Mouse (Mus musculus): ENCODE data around the gene Arhgef18.

The Arhgef18 gene

DNA sequence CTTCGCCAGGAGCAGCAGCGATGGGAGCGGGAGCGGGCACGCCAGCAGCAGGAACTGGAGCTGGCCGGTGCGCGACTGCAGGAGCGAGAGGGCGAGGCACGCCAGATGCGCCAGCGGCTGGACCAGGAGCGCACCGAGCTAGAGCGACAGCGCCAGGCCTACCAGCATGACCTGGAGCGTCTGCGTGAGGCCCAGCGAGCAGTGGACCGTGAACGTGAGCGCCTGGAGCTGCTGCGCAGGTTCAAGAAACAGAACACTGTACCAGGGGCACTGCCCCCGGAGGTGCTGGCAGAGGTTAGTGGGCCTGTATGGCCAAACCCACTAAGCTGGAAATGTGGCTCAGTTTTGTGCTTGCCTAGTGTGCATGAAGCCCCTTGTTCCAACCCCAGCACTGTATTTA, 59.2 kb downstream of the Arhgef18 start:
- no peak for DNase-seq (ENCODE audit: extremely low spot score, low spot score)

DNA sequence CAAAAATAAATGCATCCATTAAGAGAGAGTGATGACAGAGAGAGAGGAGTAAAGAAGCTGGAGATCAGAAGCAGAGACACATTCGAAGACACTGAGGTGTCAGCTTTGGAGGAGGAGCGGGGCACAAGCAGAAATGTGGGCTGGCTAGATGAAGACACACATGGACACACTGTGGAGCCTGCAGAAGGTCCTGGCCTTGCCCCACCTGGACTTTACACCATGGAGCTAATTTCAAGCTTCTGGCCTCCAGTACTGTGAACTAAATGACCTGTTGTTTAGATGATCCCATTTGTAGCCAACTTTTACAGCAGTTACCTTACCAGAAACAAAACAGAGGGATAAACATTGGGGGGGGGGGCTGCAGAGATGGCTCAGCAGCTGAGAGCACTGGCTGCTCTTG, 70.4 kb downstream of the Arhgef18 start:
- DNase-seq (ENCODE audit: extremely low spot score, low spot score): no peak

DNA sequence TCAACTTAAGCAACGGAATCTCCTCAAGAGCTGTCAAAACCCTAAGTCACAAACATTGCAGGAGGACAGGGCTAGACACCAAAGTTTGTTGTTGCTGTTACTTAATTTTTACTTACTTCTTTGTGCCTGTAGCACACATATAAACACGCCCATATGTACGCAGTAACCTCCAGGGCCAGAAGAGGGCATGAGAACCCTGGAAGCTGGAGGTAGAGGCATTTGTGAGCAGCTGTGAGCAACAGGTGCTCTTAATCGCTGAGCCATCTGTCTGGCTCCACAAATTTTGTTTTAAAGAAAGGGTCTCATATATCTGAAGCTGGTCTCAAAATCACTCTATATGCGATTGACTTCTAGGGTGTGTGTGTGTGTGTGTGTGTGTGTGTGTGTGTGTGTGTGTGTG, 71.5 kb downstream of the Arhgef18 start:
- DNase-seq (ENCODE audit: extremely low spot score, low spot score): peak; percentile 61

- DNase-seq (ENCODE audit: extremely low spot score, low spot score): peak; percentile 99
Measured at GRCm38 (mm10) chr8:3467006-3467885, 74.4 kb downstream of the Arhgef18 start, which contains the start of gene Pex11g. Gene Pex11g (minus strand): TSS chr8:3467680.

GRCm38 (mm10) chr8:3467886-3468545, 75.2 kb downstream of the Arhgef18 start:
- no peak for DNase-seq (ENCODE audit: extremely low spot score, low spot score)

- DNase-seq (ENCODE audit: extremely low spot score, low spot score): no peak
Measured at GRCm38 (mm10) chr8:3468838-3469237, 76.0 kb downstream of the Arhgef18 start.

DNA sequence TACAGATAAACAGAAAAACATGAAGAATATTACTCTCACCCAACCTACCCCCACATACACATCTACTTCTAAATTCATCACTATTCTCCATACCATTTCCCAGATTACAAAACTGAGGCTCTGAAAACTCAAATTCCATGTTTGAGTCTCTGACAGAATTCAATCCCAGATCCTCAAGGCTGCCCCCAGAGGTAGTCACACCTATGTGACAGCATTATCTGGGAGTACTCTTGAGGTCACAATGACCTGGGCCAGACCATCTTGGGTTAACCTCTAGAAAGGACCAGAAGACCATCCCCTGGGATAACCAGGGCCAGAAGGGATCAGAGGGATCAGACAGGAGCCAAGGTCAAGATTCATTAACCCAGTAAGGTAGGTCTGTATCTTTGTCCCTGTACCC, 77.8 kb downstream of the Arhgef18 start, which contains the start of gene Tex45:
Gene Tex45 (plus strand): TSS at position 301 of the 400 bp plus-strand sequence.
- DNase-seq (ENCODE audit: extremely low spot score, low spot score): no peak

GRCm38 (mm10) chr8:3475715-3476429, 83.1 kb downstream of the Arhgef18 start:
- DNase-seq (ENCODE audit: extremely low spot score, low spot score): no peak

- no peak for DNase-seq (ENCODE audit: extremely low spot score, low spot score)
Measured at GRCm38 (mm10) chr8:3480221-3480785, 87.5 kb downstream of the Arhgef18 start.

- no peak for DNase-seq (ENCODE audit: extremely low spot score, low spot score)
Measured at GRCm38 (mm10) chr8:3481605-3482004, 88.8 kb downstream of the Arhgef18 start.

GRCm38 (mm10) chr8:3482240-3482740, 89.5 kb downstream of the Arhgef18 start:
- no peak for DNase-seq (ENCODE audit: extremely low spot score, low spot score)

DNA sequence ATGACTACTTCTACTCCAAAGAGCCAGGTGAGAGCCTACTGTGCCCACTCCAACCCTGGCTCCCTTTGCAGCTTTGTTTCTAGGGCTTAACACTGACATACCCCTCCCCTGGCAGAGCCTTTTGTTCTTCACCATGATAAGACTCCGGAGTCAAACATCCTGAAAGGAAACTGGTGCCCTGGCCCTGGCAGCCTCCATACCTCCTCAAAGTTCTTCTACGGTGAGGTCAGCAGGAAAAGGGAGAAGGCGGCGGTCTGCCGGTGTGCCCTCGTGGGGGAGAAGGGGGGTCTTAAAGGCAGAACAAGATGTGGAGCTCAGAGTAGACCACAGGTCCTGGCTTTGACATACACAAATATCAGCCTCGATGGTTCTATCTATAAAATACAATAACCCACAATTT, 90.7 kb downstream of the Arhgef18 start:
- no peak for DNase-seq (ENCODE audit: extremely low spot score, low spot score)

DNA sequence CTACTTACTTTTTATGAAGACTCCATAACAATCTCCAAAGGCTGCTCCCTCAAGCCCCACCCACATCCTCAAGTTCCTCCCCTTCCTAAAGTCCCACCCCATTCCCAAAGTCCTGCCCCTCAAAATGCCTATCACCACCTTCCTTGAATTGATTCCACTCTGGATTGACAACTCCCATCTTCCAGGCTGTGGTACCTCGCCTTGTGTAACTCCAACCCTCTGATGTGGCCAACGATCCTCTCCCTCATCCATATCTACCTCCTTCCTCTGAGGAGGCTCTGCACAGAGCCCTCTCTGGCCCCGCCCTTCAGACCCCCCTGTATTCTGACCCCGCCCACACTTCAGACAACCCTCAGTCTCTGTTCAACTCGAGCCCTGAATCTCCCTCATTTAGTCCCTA, 92.4 kb downstream of the Arhgef18 start:
- DNase-seq (ENCODE audit: extremely low spot score, low spot score): no peak

GRCm38 (mm10) chr8:3492901-3493844, 100.4 kb downstream of the Arhgef18 start, which contains the start of gene Zfp358:
Gene Zfp358 (plus strand): TSS chr8:3493138.
- peak; percentile 86 for DNase-seq (ENCODE audit: extremely low spot score, low spot score)

DNA sequence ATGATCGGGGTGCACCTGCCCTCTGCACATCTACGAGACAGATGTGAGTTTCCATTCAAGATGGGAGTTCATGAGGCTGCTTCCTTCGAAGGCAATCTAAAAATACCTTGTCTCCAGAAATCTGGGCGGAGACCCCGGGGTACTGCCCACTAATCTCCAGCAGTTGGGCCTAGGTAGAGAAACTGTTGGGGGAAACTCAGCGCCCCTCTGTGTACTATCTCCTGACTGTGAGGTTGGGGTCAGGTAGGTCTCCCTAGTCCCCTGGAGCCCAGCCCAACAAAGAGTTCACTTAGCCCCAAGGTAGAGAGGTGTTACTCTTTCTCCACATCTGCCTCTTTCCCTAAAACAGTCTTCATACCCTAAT, 101.0 kb downstream of the Arhgef18 start:
- DNase-seq (ENCODE audit: extremely low spot score, low spot score): no peak

DNA sequence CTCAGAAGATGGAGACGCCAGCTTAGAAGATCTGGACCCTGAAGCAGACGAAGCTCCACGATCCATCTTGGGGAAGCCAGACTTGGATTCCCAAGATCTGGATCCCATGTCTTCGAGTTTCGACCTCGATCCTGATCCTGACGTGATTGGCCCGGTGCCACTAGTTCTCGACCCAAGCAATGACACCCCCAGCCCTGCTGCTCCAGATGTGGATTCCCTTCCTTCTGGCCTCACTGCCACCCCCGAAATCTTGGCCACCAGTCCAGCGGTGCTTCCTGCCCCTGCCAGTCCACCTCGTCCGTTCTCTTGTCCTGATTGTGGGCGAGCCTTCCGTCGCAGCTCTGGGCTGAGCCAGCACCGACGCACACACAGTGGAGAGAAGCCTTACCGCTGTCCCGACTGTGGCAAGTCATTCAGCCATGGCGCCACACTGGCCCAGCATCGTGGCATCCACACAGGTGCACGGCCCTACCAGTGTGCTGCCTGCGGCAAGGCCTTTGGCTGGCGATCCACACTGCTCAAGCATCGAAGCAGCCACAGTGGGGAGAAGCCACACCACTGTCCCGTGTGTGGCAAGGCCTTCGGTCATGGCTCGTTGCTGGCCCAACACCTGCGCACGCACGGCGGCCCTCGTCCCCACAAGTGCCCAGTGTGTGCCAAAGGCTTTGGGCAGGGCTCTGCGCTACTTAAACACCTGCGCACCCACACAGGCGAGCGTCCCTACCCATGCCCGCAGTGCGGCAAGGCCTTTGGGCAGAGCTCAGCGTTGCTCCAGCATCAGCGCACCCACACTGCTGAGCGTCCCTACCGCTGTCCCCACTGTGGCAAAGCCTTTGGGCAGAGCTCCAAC, 103.0 kb downstream of the Arhgef18 start:
- DNase-seq (ENCODE audit: extremely low spot score, low spot score): no peak

- DNase-seq (ENCODE audit: extremely low spot score, low spot score): no peak
Measured at GRCm38 (mm10) chr8:3496428-3496748, 103.6 kb downstream of the Arhgef18 start.

DNA sequence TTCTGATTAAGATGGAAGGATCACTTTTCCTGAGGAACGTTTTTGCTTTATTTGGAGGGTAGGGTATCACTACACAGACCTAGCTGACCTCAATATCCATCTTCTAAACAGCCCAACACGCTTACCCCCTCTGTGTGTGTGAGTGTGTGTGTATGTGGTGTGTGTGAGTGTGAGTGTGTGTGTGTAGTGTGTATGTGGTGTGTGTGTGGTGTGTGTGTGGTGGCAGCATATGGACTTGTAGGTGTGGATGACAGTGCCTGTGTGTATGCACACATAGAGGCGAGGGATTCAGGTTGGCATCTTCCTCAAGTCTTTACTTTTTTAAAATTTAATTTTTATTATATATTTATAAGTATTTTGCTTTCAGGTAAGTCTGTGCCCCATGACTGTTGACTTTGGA, 105.8 kb downstream of the Arhgef18 start:
- no peak for DNase-seq (ENCODE audit: extremely low spot score, low spot score)

DNA sequence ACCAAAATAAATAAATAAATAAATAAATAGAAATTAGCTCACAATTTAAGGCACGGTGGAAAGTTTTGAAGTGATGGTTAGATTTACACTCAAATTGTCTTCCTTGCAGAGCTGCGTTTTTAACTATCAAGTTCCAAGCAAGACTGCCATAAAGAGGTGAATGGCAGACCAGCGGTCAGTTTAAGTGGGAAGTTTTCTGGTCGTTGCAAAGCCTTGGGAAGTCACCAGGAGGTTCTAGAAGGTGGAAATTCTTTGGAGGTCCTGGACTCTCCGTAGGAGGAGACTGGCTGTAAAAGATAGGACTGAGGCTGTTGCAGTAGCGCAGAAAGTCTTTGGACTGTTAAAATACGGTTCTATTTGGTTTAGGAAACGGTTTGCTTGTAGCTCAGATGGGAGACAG, 106.9 kb downstream of the Arhgef18 start:
- no peak for DNase-seq (ENCODE audit: extremely low spot score, low spot score)

All from neural tube, embryonic 10.5 days (tissue).